Comparison of ENCODE assay signal across 14 mouse cellular contexts in genomic region chr1:168313772-168314171, GRCm38 (mm10).
"Had no signal": no experiment of that assay in that cellular context is flagged by ENCODE, and none has a peak within 500 bp of the region (broad histone marks: within the 10 kb centered on the region; RNA-seq: fewer than 3 reads in every experiment).

No protein-coding gene starts in this region.

- H3K4me3 ChIP-seq: limb, embryonic 12.5 days; lung, embryonic 15.5 days; myocyte; neural tube, embryonic 15.5 days had no signal

- H3K27ac ChIP-seq: kidney, postnatal 0 days; limb, embryonic 12.5 days; lung, embryonic 15.5 days; macrophage; neural tube, embryonic 15.5 days; stomach, postnatal 0 days had no signal

- H3K27me3 ChIP-seq: limb, embryonic 12.5 days; lung, embryonic 15.5 days; neural tube, embryonic 15.5 days had no signal

- H3K4me2 ChIP-seq: limb, embryonic 12.5 days; lung, embryonic 15.5 days; neural tube, embryonic 15.5 days had no signal

- ATAC-seq: intestine, postnatal 0 days had no signal

- H3K36me3 ChIP-seq: limb, embryonic 12.5 days; lung, embryonic 15.5 days; neural tube, embryonic 15.5 days had no signal

- H3K9me3 ChIP-seq: limb, embryonic 12.5 days; lung, embryonic 15.5 days; neural tube, embryonic 15.5 days had no signal

- H3K9ac ChIP-seq: limb, embryonic 12.5 days; lung, embryonic 15.5 days; neural tube, embryonic 15.5 days had no signal

- DNase-seq: kidney, adult 8-10 months; kidney, postnatal 36 days; layer of hippocampus, adult 9-11 months; layer of hippocampus, postnatal 36 days; lung, postnatal 14 days; midbrain, embryonic 14.5 days had no signal
